Mouse (Mus musculus): ENCODE results near the gene Exoc3l. TPM values are rescaled to one million over a fixed set of nuclear protein-coding genes. Genes with fewer than 3 reads are reported as not detected.
A peak's percentile ranks its signal among the peaks of the same experiment; 100 is the strongest.

The Exoc3l gene
- polyA plus RNA-seq, 1 experiment from 2014 or later: 11.2 TPM

GRCm38 (mm10) chr8:105330325-105330724 lies 34.4 kb upstream of the Exoc3l start:
- Histone ChIP-seq H3K4me2 (no peak overlapping the region), H3K4me1 (peaks cover 14% of the 10 kb centered on the region), H3K36me3 (replicated peaks) (peaks cover 74% of the 10 kb centered on the region), H3K27ac (no peak overlapping the region), H3K9ac (no peak overlapping the region), H3K27me3 (no peaks in the 10 kb centered on the region), H3K4me3 (replicated peaks) (no peak overlapping the region), H3K9me3 (no peaks in the 10 kb centered on the region)
- no peak for ATAC-seq (ENCODE audit: low FRiP score)
- WGBS: 91% methylated on average over 12 of the region's 12 CpGs

- H3K9me3 ChIP-seq: no peaks in the 10 kb centered on the region
- H3K4me3 ChIP-seq (replicated peaks): peak overlapping the region; percentile 79
- WGBS: 51% methylated on average over 6 of the region's 6 CpGs
- no peak overlapping the region; the same call in 1 of the 2 replicates for H3K27ac ChIP-seq
- H3K27me3 ChIP-seq: no peaks in the 10 kb centered on the region
- H3K36me3 ChIP-seq (replicated peaks): peaks cover 50% of the 10 kb centered on the region
- no peak for ATAC-seq (ENCODE audit: low FRiP score)
- H3K4me2 ChIP-seq: peak overlapping the region; percentile 88
- peak overlapping the region; percentile 79 for H3K9ac ChIP-seq
- peaks cover 20% of the 10 kb centered on the region for H3K4me1 ChIP-seq
Measured at GRCm38 (mm10) chr8:105326968-105327367, 31.1 kb upstream of the Exoc3l start.

GRCm38 (mm10) chr8:105326141-105326672 lies 30.3 kb upstream of the Exoc3l start, which contains the start of the genes Lrrc29 and Tmem208:
TSS of gene Lrrc29 (minus strand) at chr8:105326278.
TSS of gene Tmem208 (plus strand) at chr8:105326354.
- Histone ChIP-seq H3K4me2 (peak within 1 kb of the TSS; percentile 88), H3K4me3 (replicated peaks) (peak within 1 kb of the TSS; percentile 79), H3K4me1 (peaks cover 20% of the 10 kb centered on the region), H3K27me3 (no peaks in the 10 kb centered on the region), H3K36me3 (replicated peaks) (peaks cover 47% of the 10 kb centered on the region), H3K9ac (peak within 1 kb of the TSS; percentile 79), H3K27ac (peak within 1 kb of the TSS; percentile 83), H3K9me3 (no peaks in the 10 kb centered on the region)
- peak; percentile 93 for ATAC-seq (ENCODE audit: low FRiP score)
- under 1% methylated on average over 36 of the region's 36 CpGs for WGBS

- Histone ChIP-seq H3K4me2 (peak overlapping the region; percentile 88), H3K27me3 (no peaks in the 10 kb centered on the region), H3K4me1 (peaks cover 20% of the 10 kb centered on the region), H3K36me3 (replicated peaks) (peaks cover 42% of the 10 kb centered on the region), H3K4me3 (replicated peaks) (peak overlapping the region; percentile 79), H3K27ac (peak overlapping the region; percentile 83; the same call in 1 of the 2 replicates), H3K9ac (peak overlapping the region; percentile 79), H3K9me3 (no peaks in the 10 kb centered on the region)
- peak; percentile 33 for ATAC-seq (ENCODE audit: low FRiP score)
- WGBS: under 1% methylated on average over 12 of the region's 12 CpGs
Measured at GRCm38 (mm10) chr8:105325641-105326093, 29.8 kb upstream of the Exoc3l start.

GRCm38 (mm10) chr8:105323183-105323582 lies 27.3 kb upstream of the Exoc3l start:
- Histone ChIP-seq H3K9ac (no peak overlapping the region), H3K9me3 (no peaks in the 10 kb centered on the region), H3K4me2 (no peak overlapping the region), H3K4me3 (replicated peaks) (no peak overlapping the region), H3K27me3 (no peaks in the 10 kb centered on the region), H3K36me3 (replicated peaks) (peaks cover 28% of the 10 kb centered on the region), H3K27ac (no peak overlapping the region), H3K4me1 (peaks cover 20% of the 10 kb centered on the region)
- no peak for ATAC-seq (ENCODE audit: low FRiP score)
- 89% methylated on average over 4 of the region's 4 CpGs for WGBS

- no peak overlapping the region for H3K4me3 ChIP-seq (replicated peaks)
- no peak overlapping the region for H3K9ac ChIP-seq
- no peak overlapping the region for H3K4me2 ChIP-seq
- peaks cover 58% of the 10 kb centered on the region for H3K36me3 ChIP-seq (replicated peaks)
- no peaks in the 10 kb centered on the region for H3K9me3 ChIP-seq
- H3K27me3 ChIP-seq: no peaks in the 10 kb centered on the region
- H3K4me1 ChIP-seq: no peaks in the 10 kb centered on the region
- WGBS: 83% methylated on average over 11 of the region's 11 CpGs
- ATAC-seq (ENCODE audit: low FRiP score): no peak
- H3K27ac ChIP-seq: no peak overlapping the region
Measured at GRCm38 (mm10) chr8:105318662-105319190, 22.8 kb upstream of the Exoc3l start.

- H3K4me2 ChIP-seq: no peak overlapping the region
Measured at GRCm38 (mm10) chr8:105317941-105318340, 22.0 kb upstream of the Exoc3l start.

GRCm38 (mm10) chr8:105315073-105315769 lies 19.3 kb upstream of the Exoc3l start:
- H3K9ac ChIP-seq: no peak overlapping the region
- H3K27me3 ChIP-seq: no peaks in the 10 kb centered on the region
- no peak overlapping the region for H3K4me2 ChIP-seq
- H3K4me3 ChIP-seq (replicated peaks): no peak overlapping the region
- no peaks in the 10 kb centered on the region for H3K4me1 ChIP-seq
- peaks cover 71% of the 10 kb centered on the region for H3K36me3 ChIP-seq (replicated peaks)
- WGBS: 93% methylated on average over 18 of the region's 18 CpGs
- no peaks in the 10 kb centered on the region for H3K9me3 ChIP-seq
- H3K27ac ChIP-seq: no peak overlapping the region
- ATAC-seq (ENCODE audit: low FRiP score): no peak

More at GRCm38 (mm10) chr8:105317941-105318340, 22.0 kb upstream of the Exoc3l start:
- Histone ChIP-seq H3K27ac (no peak overlapping the region), H3K4me3 (replicated peaks) (no peak overlapping the region), H3K9me3 (no peaks in the 10 kb centered on the region), H3K4me1 (no peaks in the 10 kb centered on the region), H3K27me3 (no peaks in the 10 kb centered on the region), H3K36me3 (replicated peaks) (peaks cover 63% of the 10 kb centered on the region), H3K9ac (no peak overlapping the region)
- ATAC-seq (ENCODE audit: low FRiP score): no peak
- WGBS: 82% methylated on average over 4 of the region's 4 CpGs

- no peak overlapping the region for H3K27ac ChIP-seq
- H3K36me3 ChIP-seq (replicated peaks): peaks cover 77% of the 10 kb centered on the region
- no peak for ATAC-seq (ENCODE audit: low FRiP score)
- no peaks in the 10 kb centered on the region for H3K4me1 ChIP-seq
- H3K9ac ChIP-seq: 0 out of 2 replicates have a peak overlapping the region, but pooled peaks have one; percentile 7
- no peaks in the 10 kb centered on the region for H3K27me3 ChIP-seq
- no peaks in the 10 kb centered on the region for H3K9me3 ChIP-seq
- no peak overlapping the region for H3K4me2 ChIP-seq
- H3K4me3 ChIP-seq (replicated peaks): no peak overlapping the region
- 87% methylated on average over 9 of the region's 9 CpGs for WGBS
Measured at GRCm38 (mm10) chr8:105313622-105314402, 17.9 kb upstream of the Exoc3l start.

- no peak overlapping the region for H3K4me3 ChIP-seq (replicated peaks)
- no peak overlapping the region for H3K9ac ChIP-seq
- no peaks in the 10 kb centered on the region for H3K27me3 ChIP-seq
- no peaks in the 10 kb centered on the region for H3K9me3 ChIP-seq
- H3K27ac ChIP-seq: no peak overlapping the region
- peaks cover 80% of the 10 kb centered on the region for H3K36me3 ChIP-seq (replicated peaks)
- H3K4me2 ChIP-seq: no peak overlapping the region
- WGBS: 93% methylated on average over 8 of the region's 8 CpGs
- no peaks in the 10 kb centered on the region for H3K4me1 ChIP-seq
- ATAC-seq (ENCODE audit: low FRiP score): no peak
Measured at GRCm38 (mm10) chr8:105312891-105313481, 17.1 kb upstream of the Exoc3l start.

GRCm38 (mm10) chr8:105311718-105312117 lies 15.8 kb upstream of the Exoc3l start:
- H3K4me2 ChIP-seq: no peak overlapping the region
- ATAC-seq (ENCODE audit: low FRiP score): no peak
- H3K4me3 ChIP-seq (replicated peaks): no peak overlapping the region
- no peaks in the 10 kb centered on the region for H3K9me3 ChIP-seq
- peaks cover 84% of the 10 kb centered on the region for H3K36me3 ChIP-seq (replicated peaks)
- H3K27ac ChIP-seq: no peak overlapping the region
- no peaks in the 10 kb centered on the region for H3K27me3 ChIP-seq
- 93% methylated on average over 1 of the region's 1 CpGs for WGBS
- H3K4me1 ChIP-seq: no peaks in the 10 kb centered on the region
- H3K9ac ChIP-seq: no peak overlapping the region

- Histone ChIP-seq H3K27ac (no peak overlapping the region), H3K4me2 (no peak overlapping the region), H3K9ac (no peak overlapping the region), H3K4me1 (peaks cover 12% of the 10 kb centered on the region), H3K36me3 (replicated peaks) (peaks cover 84% of the 10 kb centered on the region), H3K9me3 (no peaks in the 10 kb centered on the region), H3K4me3 (replicated peaks) (no peak overlapping the region), H3K27me3 (no peaks in the 10 kb centered on the region)
- no peak for ATAC-seq (ENCODE audit: low FRiP score)
- WGBS: 87% methylated on average over 8 of the region's 8 CpGs
Measured at GRCm38 (mm10) chr8:105310118-105310517, 14.2 kb upstream of the Exoc3l start.
